Mouse (Mus musculus): ENCODE data around the gene Mast1.
A peak's percentile ranks its signal among the peaks of the same experiment; 100 is the strongest.

Mast1 gene

GRCm38 (mm10) chr8:84973079-84973478, 35.9 kb upstream of the Mast1 start:
- DNase-seq: no peak

DNA sequence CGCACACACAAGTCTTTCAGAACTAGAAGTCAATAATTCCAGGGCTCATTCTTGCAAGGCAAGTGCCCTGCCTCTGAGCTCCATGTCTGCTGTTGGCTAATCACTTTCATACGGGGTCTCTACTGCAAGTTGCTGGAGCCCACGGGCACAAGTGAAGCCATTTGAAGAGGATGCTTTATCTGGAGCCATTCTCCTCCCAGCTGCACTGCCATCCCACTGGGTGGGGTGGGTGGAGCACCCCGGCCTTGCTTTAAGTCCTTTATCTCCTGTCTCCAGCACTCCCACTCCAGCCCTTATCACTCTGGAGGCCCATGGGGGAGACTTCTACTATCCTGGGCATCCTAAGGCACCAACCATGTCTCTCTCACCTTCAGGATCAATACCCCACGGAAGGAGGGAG, 33.8 kb upstream of the Mast1 start:
- no peak for DNase-seq

- no peak for DNase-seq
These were observed 33.1 kb upstream of the Mast1 start for GRCm38 (mm10) chr8:84970135-84970790.

GRCm38 (mm10) chr8:84969241-84970134, 32.3 kb upstream of the Mast1 start, which contains the start of the genes Gm49661, Prdx2 and Rnaseh2a:
Gm49661 (minus strand) TSS chr8:84969433.
Prdx2 (plus strand) TSS chr8:84969587.
Rnaseh2a (minus strand) TSS chr8:84969767.
- DNase-seq: peak; percentile 85 to 91

GRCm38 (mm10) chr8:84968650-84969049, 31.5 kb upstream of the Mast1 start:
- peak in 1 of 2 experiments; percentile 8 for DNase-seq

GRCm38 (mm10) chr8:84967532-84968304, 30.6 kb upstream of the Mast1 start:
- DNase-seq: no peak

DNA sequence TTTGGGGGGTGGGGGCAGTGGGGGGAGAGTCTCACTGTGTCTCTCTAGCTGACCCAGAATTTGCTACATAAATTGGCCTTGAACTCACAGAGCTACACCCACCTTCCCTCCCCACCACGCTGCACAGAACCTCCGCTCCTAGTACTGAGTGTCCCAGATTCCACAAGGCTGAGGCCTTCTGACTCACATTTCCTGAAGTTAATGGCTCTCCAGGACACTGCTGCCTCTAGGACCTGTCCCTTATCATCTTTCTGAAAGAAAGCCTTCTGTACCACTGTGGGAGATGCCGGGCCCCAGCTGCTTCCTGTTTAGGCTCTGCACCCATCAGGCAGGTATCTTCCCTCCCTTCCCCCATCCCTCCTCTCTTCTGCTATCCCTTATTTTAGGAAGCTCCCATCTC, 29.4 kb upstream of the Mast1 start:
- no peak for DNase-seq

DNA sequence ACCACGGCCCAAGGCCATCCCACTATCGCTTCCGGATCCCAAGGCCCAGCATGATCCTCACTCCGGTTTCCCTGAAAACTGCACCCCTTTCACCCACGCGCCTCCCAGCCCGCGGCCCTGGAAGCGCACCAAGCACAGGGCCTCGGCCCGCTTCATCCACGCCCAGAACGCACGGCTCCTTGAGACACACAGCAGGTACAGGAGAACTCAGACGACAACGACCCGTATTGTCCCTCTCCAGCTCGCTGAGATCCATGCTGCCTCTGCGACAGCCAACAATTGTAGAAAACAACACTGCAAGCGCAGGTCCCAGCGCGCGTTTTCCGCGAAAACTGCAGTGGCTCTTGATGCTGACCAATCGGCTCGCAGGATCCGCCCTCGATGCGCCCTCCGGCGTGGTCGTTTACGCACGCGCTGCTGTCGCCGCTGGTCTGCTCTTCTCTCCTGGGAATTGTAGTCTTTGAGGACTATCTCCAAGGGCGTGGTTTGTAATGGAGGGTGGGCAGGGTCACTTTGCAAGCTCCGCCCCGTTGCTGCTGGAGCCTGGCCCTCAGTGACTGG, 28.7 kb upstream of the Mast1 start:
- peak; percentile 93 to 95 for DNase-seq

- DNase-seq: no peak
These were observed 26.8 kb upstream of the Mast1 start for GRCm38 (mm10) chr8:84963952-84964351.

- DNase-seq: no peak
These were observed 22.7 kb upstream of the Mast1 start for GRCm38 (mm10) chr8:84959811-84960210.

DNA sequence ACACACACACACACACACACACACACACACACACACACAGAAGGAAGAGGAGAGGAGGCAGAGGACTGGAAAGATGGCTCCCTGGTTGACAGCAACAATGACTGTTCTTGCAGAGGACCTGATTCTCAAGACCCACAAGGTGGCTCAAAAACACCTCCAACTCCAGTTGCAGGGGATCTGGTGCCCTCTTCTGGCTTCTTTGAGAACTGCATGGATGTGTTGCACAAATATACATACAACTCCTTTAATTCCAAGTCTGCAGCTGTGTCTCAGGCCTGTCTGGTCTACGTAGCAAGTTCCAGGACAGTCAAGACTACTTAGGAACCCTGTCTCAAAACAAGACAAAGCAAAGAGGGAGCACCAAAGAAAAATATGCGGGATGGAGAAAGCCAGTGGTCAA, 19.6 kb upstream of the Mast1 start:
- peak; percentile 82 to 90 for DNase-seq

DNA sequence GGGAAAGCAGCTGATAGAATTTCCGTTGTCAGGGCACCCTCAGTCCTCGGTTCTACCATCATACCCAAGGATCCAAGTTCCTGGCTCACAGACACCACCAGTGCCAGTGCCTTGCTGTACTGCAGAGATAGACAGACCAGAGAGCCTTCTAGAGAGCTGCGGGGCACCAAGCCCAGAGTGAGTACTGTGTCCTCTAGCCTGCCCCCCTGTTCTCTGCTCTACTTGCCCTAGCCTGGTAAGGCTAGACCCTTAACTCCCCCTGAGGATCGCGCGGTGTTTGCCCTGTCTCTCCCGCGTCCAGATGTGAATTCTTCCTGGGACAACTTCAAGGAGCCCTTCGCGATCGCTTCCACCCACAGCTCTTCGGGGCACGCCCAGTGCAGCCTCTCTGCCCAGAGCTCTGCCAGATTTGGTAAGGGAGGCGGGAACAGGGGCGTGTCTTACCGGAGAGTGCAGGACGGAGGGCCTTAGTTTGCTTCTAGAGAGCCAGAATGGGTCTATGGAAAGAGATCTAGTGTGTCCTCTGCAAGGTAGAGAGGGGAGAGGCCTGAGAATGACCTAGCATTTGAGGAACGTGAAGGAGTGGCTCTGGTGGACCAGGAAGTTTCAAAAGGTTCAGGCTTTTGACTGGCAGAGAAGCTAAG, 15.6 kb upstream of the Mast1 start:
- DNase-seq: no peak

GRCm38 (mm10) chr8:84949753-84950152, 12.6 kb upstream of the Mast1 start:
- DNase-seq: no peak

DNA sequence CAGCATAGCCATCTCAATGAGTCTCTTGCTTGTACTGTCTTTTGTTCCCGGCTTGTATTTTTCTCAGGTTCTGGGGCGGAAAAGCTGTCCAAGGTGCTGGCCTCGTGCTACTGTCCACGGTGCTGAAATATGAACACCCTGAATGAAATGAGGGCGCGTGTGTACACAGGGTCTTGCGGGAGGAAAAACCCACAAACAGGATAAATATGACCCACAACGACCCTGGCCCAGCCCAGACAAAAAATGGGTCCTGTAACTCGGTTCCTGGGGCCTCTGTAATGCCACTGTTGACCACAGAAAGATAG, 10.0 kb upstream of the Mast1 start:
- DNase-seq: no peak

DNA sequence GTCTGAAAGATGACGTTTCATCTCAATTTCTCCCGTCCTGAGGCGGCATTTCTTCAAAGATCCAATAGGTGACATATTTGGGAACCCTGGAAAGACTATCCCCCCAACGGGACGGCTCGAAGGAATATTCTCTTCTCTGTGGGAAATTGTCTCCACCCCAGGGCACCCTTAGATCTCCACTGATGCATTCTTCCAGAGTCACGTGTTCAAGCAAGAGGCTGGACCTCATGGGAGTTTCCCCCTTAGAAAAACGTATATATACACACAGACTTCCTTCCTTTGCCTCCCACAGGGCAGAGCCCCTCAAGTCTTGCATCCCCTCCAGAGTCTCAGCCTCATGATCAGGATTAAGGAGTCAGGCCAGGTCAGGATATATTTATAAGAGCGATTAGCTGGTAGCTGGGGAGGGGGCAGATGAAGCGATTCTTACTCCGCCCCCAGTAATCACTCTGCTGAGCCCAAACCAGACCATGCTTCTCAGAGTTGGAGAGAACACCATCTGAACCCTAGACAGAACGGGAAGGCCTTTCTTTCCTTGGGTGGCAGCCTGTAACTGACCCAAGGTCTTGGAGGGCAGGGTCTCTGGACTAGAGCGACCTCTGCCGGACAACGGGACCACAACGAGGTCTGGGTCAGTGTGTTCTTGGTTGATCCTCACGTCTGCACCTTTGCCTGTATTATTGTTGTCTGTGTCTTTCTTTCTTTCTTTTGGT, 9.5 kb upstream of the Mast1 start, which contains the start of gene Rtbdn:
TSS of gene Rtbdn (plus strand) at position 464 of the 713 bp plus-strand sequence.
- DNase-seq: peak; percentile 76 to 84

DNA sequence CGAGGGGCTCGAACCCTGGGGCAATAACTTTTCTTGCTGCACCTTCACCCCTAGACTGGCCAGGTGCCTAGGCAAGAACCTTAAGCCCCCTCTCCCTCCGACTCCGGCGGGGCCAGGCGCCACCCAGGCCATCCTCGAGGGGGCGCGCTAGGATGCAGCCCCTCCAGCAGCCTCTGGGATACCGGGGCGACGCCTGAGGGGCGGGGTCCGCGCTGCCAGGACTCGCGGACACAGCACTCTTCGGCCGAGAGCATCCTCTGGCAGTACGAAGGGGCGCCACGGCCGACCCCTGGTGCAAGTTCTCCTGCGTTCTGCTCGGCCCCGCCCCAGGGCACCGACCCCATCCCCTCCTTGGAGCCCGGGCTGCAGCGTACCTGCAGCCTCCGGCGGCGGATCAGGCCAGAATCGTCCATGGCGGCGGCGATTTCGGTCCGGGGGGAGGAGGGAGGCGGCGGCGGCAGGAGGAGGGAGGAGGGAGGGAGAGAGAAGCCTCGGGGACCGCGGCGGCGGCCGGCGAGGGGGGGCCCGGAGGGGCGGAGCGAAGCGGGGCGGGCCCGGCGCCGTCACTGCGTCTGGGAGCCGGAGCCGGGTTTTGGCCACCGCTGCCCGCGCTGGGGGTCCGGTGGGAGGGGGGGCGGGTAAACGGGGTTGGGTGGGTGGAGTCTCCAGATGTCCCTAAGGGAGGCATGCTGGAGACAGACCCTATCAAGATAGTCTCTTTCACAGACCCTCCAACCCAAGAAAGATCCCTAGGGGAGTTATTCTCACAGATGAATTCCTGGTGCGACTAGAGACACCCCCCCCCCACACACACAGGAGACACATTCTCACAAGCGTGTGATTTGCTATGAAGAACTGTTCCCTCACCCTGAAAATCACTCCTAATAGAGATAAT, 8.7 kb upstream of the Mast1 start:
- peak; percentile 76 to 85 for DNase-seq

GRCm38 (mm10) chr8:84945235-84945632, 8.1 kb upstream of the Mast1 start:
- DNase-seq: peak; percentile 62 to 70

GRCm38 (mm10) chr8:84944478-84945160, 7.5 kb upstream of the Mast1 start:
- DNase-seq: peak; percentile 80 to 90

DNA sequence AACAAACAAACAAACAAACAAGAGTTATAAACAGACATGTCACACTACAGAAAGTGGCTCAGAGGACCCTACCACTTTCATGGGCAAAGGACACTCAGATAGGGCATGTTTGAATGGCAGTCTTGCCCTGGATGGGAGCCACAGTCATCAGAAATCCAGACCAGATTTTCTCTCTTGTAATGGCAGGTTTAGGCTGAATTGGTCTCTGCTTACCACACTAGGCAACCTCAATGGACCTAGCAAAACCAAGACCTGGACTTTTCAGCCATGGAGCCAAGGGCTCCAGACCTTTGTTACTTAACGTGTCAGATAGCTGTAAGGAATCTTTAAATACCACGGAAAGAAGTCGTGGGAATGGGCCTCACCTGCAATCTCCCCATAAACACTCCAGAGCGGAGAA, 6.5 kb upstream of the Mast1 start:
- no peak for DNase-seq
